Mouse (Mus musculus) forebrain, postnatal 0 days (tissue): ENCODE measurements around the gene Spin2c. TPM values are rescaled to one million over a fixed set of nuclear protein-coding genes. Genes with fewer than 3 reads are reported as not detected.

ENCODE experiments used
- ATAC-seq: fragments of 200-750 bp; cut with Nextera tagmentation; 2 replicates; pipeline ENCODE4 v1.8.0; 2017; ENCODE audit warnings: mild to moderate bottlenecking, moderate library complexity
- DNase-seq: peaks from one replicate; pipeline ENCODE4 v3.0.0-alpha.2; 2015
- H3K27ac ChIP-seq: fragments of 300-500 bp; sonication (generic); 2 replicates; pipeline ENCODE4 v1.5.1; 2014; ENCODE audit warnings: low read depth, mild to moderate bottlenecking, antibody characterized with exemption, low read length, moderate library complexity, mixed read lengths
- H3K27me3 ChIP-seq: fragments of 300-500 bp; sonication (generic); 2 replicates; pipeline ENCODE4 v1.6.1; 2014; ENCODE audit warnings: mild to moderate bottlenecking, low read length, mixed read lengths; ENCODE audit not compliant: insufficient read depth
- H3K36me3 ChIP-seq: fragments of 300-500 bp; sonication (generic); 2 replicates; pipeline ENCODE4 v1.6.1; 2014; ENCODE audit warnings: mild to moderate bottlenecking, moderate library complexity; ENCODE audit not compliant: insufficient read depth
- H3K4me1 ChIP-seq: fragments of 300-500 bp; sonication (generic); 2 replicates; pipeline ENCODE4 v1.6.1; 2014; ENCODE audit warnings: antibody characterized with exemption; ENCODE audit not compliant: insufficient read depth
- H3K4me2 ChIP-seq: fragments of 300-500 bp; sonication (generic); 2 replicates; pipeline ENCODE4 v1.6.1; 2014; ENCODE audit warnings: low read depth, mild to moderate bottlenecking, moderate library complexity
- H3K4me3 ChIP-seq: fragments of 300-500 bp; sonication (generic); 2 replicates; pipeline ENCODE4 v1.5.1; 2014; ENCODE audit warnings: low read depth, low read length, mixed read lengths
- H3K9ac ChIP-seq: fragments of 300-500 bp; sonication (generic); 2 replicates; pipeline ENCODE4 v1.6.1; 2014; ENCODE audit warnings: mild to moderate bottlenecking
- H3K9me3 ChIP-seq: fragments of 300-500 bp; sonication (generic); 2 replicates; pipeline ENCODE4 v1.6.1; 2016; ENCODE audit warnings: low read length
- CTCF ChIP-seq: sonication (generic); IDR thresholded peaks from 2 replicates; pipeline ENCODE4 v1.5.1; 2016; ENCODE audit warnings: antibody characterized with exemption, control low read depth, low read depth
- WGBS: fragments of 180-500 bp; shearing (Covaris S2); extraction: QIAGEN DNeasy Blood & Tissue Kit; methylation state at CpG from one replicate; pipeline ENCODE4 v1.1.7; 2014; 5-methylcytosine and 5-hydroxymethylcytosine counted together
- polyA plus RNA-seq: library from polyadenylated mRNA; unstranded; fragments of >200 nt; fragmentation: Nextera tagmentation; extraction: Ambion mirVana; gene quantifications from 2 replicates; pipeline ENCODE4 v1.2.1, GENCODE M21; 2015
- total RNA-seq: library from RNA; depleted of rRNA; stranded (reverse); fragments of >200 nt; gene quantifications from 2 replicates; pipeline ENCODE4 v1.2.3, GENCODE M21; 2014; rRNA removed

Spin2c gene
- total RNA-seq (20.4 and 27.3 TPM in 2 replicates), polyA plus RNA-seq (27.6 and 31.5 TPM in 2 replicates)

DNA sequence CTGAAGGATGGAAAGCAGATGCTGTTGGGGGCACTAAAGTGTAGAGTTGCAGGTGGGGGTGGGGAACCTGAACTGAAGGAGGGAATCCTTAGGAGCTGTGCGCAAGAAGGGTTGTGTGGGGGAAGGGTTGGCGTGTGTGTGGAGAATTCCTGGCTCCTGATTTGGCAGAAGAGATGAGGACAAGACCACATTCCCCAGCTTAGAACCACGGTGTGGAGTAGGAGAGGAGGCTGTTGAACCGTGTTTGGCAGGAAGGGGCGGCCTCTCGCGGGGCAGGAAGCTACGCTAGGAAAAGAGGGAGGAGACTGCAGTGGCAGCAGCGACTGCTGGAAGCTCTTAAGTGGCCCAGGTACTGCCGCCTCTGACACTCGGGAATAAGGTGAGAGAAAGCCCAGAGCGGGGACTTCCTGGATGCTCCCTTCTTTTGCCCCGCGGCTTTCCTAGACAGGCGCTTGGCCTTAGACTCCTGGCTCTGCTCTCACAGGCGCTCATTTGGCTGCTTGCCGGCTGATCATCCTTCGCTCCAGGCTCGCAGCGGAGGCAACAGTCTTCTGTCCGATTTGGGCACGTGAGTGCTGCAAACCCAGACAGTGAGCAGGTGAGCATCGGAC lies at the start of gene Spin2c:
Gene Spin2c, plus strand, starts transcription at position 275 of the 611 bp plus-strand sequence.
- no peaks in the 10 kb centered on the region for H3K36me3 ChIP-seq
- peak; percentile 31; the same call in 1 of the 2 replicates for TF ChIP-seq CTCF
- no peaks in the 10 kb centered on the region for H3K27me3 ChIP-seq
- WGBS, result 36% methylated on average over 23 of the region's 23 CpGs
- H3K9ac ChIP-seq, result peak within 1 kb of the TSS; percentile 62
- ATAC-seq, result peak; percentile 96
- H3K4me2 ChIP-seq, result peak within 1 kb of the TSS; percentile 43
- no peaks in the 10 kb centered on the region for H3K9me3 ChIP-seq
- H3K4me3 ChIP-seq, result peak within 1 kb of the TSS; percentile 50
- peak; percentile 69 for DNase-seq
- H3K4me1 ChIP-seq, result 0 out of 2 replicates have a peak, but pooled peaks cover 3% of the 10 kb centered on the region
- H3K27ac ChIP-seq, result peak within 1 kb of the TSS; percentile 76

DNA sequence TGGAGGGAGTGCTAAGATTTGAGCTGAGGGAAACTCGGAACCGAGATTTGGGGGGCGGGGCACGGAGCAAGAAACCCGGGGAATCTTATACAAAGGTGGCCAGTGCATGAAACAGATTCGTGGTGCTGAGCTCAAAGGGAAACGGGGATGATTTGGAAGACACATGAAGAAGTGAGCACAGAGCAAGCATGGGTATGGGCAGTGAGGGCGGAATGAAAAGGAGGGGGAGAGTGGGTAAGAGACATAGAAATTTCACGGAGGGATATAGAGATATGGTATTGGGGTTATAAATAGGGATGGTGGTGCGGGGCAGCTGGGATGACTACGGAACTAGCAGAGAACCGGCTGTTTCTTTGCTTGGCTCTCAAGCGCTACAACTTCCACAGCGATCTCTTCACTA lies 581 bp downstream of the Spin2c start:
- peak overlapping the region; percentile 50 for H3K4me3 ChIP-seq
- ATAC-seq, result peak; percentile 69
- WGBS, result 24% methylated on average over 14 of the region's 14 CpGs
- peak overlapping the region; percentile 62 for H3K9ac ChIP-seq
- H3K36me3 ChIP-seq, result no peaks in the 10 kb centered on the region
- peak; percentile 31 for DNase-seq
- peak overlapping the region; percentile 76 for H3K27ac ChIP-seq
- H3K4me1 ChIP-seq, result 0 out of 2 replicates have a peak, but pooled peaks cover 3% of the 10 kb centered on the region
- H3K27me3 ChIP-seq, result no peaks in the 10 kb centered on the region
- no peaks in the 10 kb centered on the region for H3K9me3 ChIP-seq
- TF ChIP-seq CTCF, result no peak
- H3K4me2 ChIP-seq, result peak overlapping the region; percentile 43

Other genes with a start within 250 kb of the Spin2c start
- 3.7 and 5.0 TPM in 2 replicates for gene Kctd12b, start 135.8 kb upstream of the Spin2c start, total RNA-seq
- gene Kctd12b, start 135.8 kb upstream of the Spin2c start, polyA plus RNA-seq, result 1.5 and 2.7 TPM in 2 replicates
- 73.1 and 73.5 TPM in 2 replicates for gene Nbdy, start 108.6 kb upstream of the Spin2c start, total RNA-seq
- 164 and 177 TPM in 2 replicates for gene Nbdy, start 108.6 kb upstream of the Spin2c start, polyA plus RNA-seq
- gene Samt1, start 180.4 kb downstream of the Spin2c start, total RNA-seq, result not detected in 2 replicates
- not detected in 2 replicates for gene Samt1, start 180.4 kb downstream of the Spin2c start, polyA plus RNA-seq
- gene 4921511M17Rik, start 201.6 kb downstream of the Spin2c start, total RNA-seq, result not detected in 2 replicates
- gene 4921511M17Rik, start 201.6 kb downstream of the Spin2c start, polyA plus RNA-seq, result not detected in 2 replicates
- not detected in 2 replicates for gene Gm10057, start 222.8 kb downstream of the Spin2c start, total RNA-seq
- gene Gm10057, start 222.8 kb downstream of the Spin2c start, polyA plus RNA-seq, result not detected in 2 replicates